Mouse (Mus musculus) embryonic fibroblast, embryonic 13.5 days (primary cell): ENCODE results near the gene Nectin2.

ENCODE experiments used
- CTCF ChIP-seq: IDR thresholded peaks from 2 replicates; pipeline ENCODE4 v1.5.1; 2011; ENCODE audit warnings: mild to moderate bottlenecking, control low read depth, low read length, moderate library complexity, borderline replicate concordance; ENCODE audit not compliant: insufficient read depth
- POLR2A ChIP-seq: IDR thresholded peaks from 2 replicates; pipeline ENCODE4 v1.6.1; 2011; ENCODE audit warnings: low read depth, mild to moderate bottlenecking, control low read depth, low read length, moderate library complexity

GRCm38 (mm10) chr7:19770984-19771391, 20.7 kb upstream of the Nectin2 start, which contains the start of gene Bcam:
- no peak for TF ChIP-seq POLR2A
- no peak for TF ChIP-seq CTCF
